Mouse (Mus musculus) liver, adult 2 months (tissue): ENCODE measurements around the gene Rpl19.

ENCODE experiments used
- CTCF ChIP-seq: fragments of 200-500 bp; IDR thresholded peaks from 2 replicates; pipeline ENCODE4 v1.5.1; 2011; ENCODE audit warnings: low read depth, low read length, control low read depth
- POLR2A ChIP-seq: fragments of 200-500 bp; IDR thresholded peaks from 2 replicates; pipeline ENCODE4 v1.6.1; 2011; ENCODE audit warnings: low read length, control low read depth; ENCODE audit not compliant: insufficient read depth; ENCODE audit errors: extremely low read depth

DNA sequence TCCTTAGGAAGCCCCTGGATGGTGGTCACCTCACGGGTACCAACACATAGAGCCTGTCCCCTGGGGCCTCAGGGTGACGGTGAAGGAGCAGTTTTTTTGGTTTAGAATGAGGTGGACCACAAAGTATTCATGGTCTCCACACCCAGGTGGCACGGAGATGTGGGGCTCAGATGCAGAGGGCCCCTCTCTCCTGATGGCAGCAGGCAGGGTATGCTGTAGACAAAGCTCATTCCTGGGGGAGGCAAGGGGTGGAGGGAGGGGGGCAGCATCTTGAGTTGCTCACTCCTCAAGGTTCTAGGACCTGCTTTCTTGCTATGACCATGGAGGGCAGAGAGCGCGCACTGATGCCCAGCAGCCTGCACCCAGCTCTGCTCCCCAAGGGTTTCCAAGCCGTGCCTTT is 24.5 kb upstream of the Rpl19 start:
- TF ChIP-seq POLR2A (no peak), CTCF (no peak)
